Mouse (Mus musculus): ENCODE data around the gene St7. TPM values are rescaled to one million over a fixed set of nuclear protein-coding genes. Genes with fewer than 3 reads are reported as not detected.

Gene St7
- total and polyA plus RNA-seq, 2 experiments from 2014 or later, result 41.9 to 67.3 TPM

- WGBS, result 71% methylated on average over 1 of the region's 1 CpGs
- no peaks in the 10 kb centered on the region for H3K4me1 ChIP-seq (ENCODE audit: insufficient read depth)
- H3K9ac ChIP-seq, result no peak overlapping the region
- no peak for TF ChIP-seq CTCF (IDR thresholded peaks at IDR 0.05; ENCODE audit: low read depth)
- H3K36me3 ChIP-seq (ENCODE audit: insufficient read depth), result no peaks in the 10 kb centered on the region
- no peak overlapping the region for H3K4me3 ChIP-seq (ENCODE audit: low read depth, low read length)
- no peaks in the 10 kb centered on the region for H3K9me3 ChIP-seq (ENCODE audit: low read length)
- H3K4me2 ChIP-seq (ENCODE audit: low read depth), result no peak overlapping the region
- H3K27me3 ChIP-seq (ENCODE audit: insufficient read depth, low read length), result no peaks in the 10 kb centered on the region
- H3K27ac ChIP-seq (ENCODE audit: low read depth, low read length), result no peak overlapping the region
- DNase-seq (no peak), ATAC-seq (no peak)
Observed at GRCm38 (mm10) chr6:17787810-17788209, 95.1 kb downstream of the St7 start.

GRCm38 (mm10) chr6:17790251-17790650 is 97.5 kb downstream of the St7 start:
- no peak overlapping the region for H3K9ac ChIP-seq
- H3K27me3 ChIP-seq (ENCODE audit: insufficient read depth, low read length), result no peaks in the 10 kb centered on the region
- H3K9me3 ChIP-seq (ENCODE audit: low read length), result no peaks in the 10 kb centered on the region
- WGBS, result 51% methylated on average over 1 of the region's 1 CpGs
- ATAC-seq, result no peak
- no peak for DNase-seq
- H3K4me3 ChIP-seq (ENCODE audit: low read depth, low read length), result no peak overlapping the region
- no peak for TF ChIP-seq CTCF (IDR thresholded peaks at IDR 0.05; ENCODE audit: low read depth)
- H3K4me2 ChIP-seq (ENCODE audit: low read depth), result no peak overlapping the region
- H3K27ac ChIP-seq (ENCODE audit: low read depth, low read length), result no peak overlapping the region
- H3K36me3 ChIP-seq (ENCODE audit: insufficient read depth), result no peaks in the 10 kb centered on the region
- H3K4me1 ChIP-seq (ENCODE audit: insufficient read depth), result no peaks in the 10 kb centered on the region; the same call in 1 of the 2 replicates

GRCm38 (mm10) chr6:17793471-17793870 is 100.7 kb downstream of the St7 start:
- H3K27ac ChIP-seq (ENCODE audit: low read depth, low read length), result peak overlapping the region; percentile 29; the same call in 1 of the 2 replicates
- H3K9ac ChIP-seq, result no peak overlapping the region
- no peaks in the 10 kb centered on the region; the same call in none of the 2 replicates for H3K4me1 ChIP-seq (ENCODE audit: insufficient read depth)
- 65% methylated on average over 3 of the region's 3 CpGs for WGBS
- no peaks in the 10 kb centered on the region for H3K9me3 ChIP-seq (ENCODE audit: low read length)
- H3K36me3 ChIP-seq (ENCODE audit: insufficient read depth), result no peaks in the 10 kb centered on the region
- ATAC-seq (no peak), DNase-seq (no peak)
- TF ChIP-seq CTCF (IDR thresholded peaks at IDR 0.05; ENCODE audit: low read depth), result no peak
- H3K27me3 ChIP-seq (ENCODE audit: insufficient read depth, low read length), result no peaks in the 10 kb centered on the region
- no peak overlapping the region for H3K4me3 ChIP-seq (ENCODE audit: low read depth, low read length)
- H3K4me2 ChIP-seq (ENCODE audit: low read depth), result no peak overlapping the region

- DNase-seq, result peak; percentile 36
- Histone ChIP-seq H3K27me3 (ENCODE audit: insufficient read depth, low read length) (no peaks in the 10 kb centered on the region), H3K36me3 (ENCODE audit: insufficient read depth) (no peaks in the 10 kb centered on the region), H3K4me2 (ENCODE audit: low read depth) (no peak overlapping the region), H3K4me1 (ENCODE audit: insufficient read depth) (no peaks in the 10 kb centered on the region; the same call in none of the 2 replicates), H3K9me3 (ENCODE audit: low read length) (no peaks in the 10 kb centered on the region), H3K27ac (ENCODE audit: low read depth, low read length) (peak overlapping the region; percentile 42; the same call in 1 of the 2 replicates), H3K4me3 (ENCODE audit: low read depth, low read length) (no peak overlapping the region), H3K9ac (no peak overlapping the region)
- WGBS, result 15% methylated on average over 5 of the region's 5 CpGs
- no peak for TF ChIP-seq CTCF (IDR thresholded peaks at IDR 0.05; ENCODE audit: low read depth)
- peak; percentile 94 for ATAC-seq
Observed at GRCm38 (mm10) chr6:17797271-17797713, 104.6 kb downstream of the St7 start.

- TF ChIP-seq CTCF (IDR thresholded peaks at IDR 0.05; ENCODE audit: low read depth), result no peak
- ATAC-seq (no peak), DNase-seq (no peak)
- no peaks in the 10 kb centered on the region for H3K27me3 ChIP-seq (ENCODE audit: insufficient read depth, low read length)
- no peaks in the 10 kb centered on the region; the same call in 1 of the 2 replicates for H3K4me1 ChIP-seq (ENCODE audit: insufficient read depth)
- H3K9me3 ChIP-seq (ENCODE audit: low read length), result no peaks in the 10 kb centered on the region
- H3K4me3 ChIP-seq (ENCODE audit: low read depth, low read length), result no peak overlapping the region
- H3K9ac ChIP-seq, result no peak overlapping the region
- no peak overlapping the region for H3K27ac ChIP-seq (ENCODE audit: low read depth, low read length)
- no peaks in the 10 kb centered on the region for H3K36me3 ChIP-seq (ENCODE audit: insufficient read depth)
- H3K4me2 ChIP-seq (ENCODE audit: low read depth), result no peak overlapping the region
- WGBS, result 87% methylated on average over 5 of the region's 5 CpGs
Observed at GRCm38 (mm10) chr6:17800694-17801093, 108.0 kb downstream of the St7 start.

- H3K4me2 ChIP-seq (ENCODE audit: low read depth), result no peak overlapping the region
- ATAC-seq, result no peak
- no peak for TF ChIP-seq CTCF (IDR thresholded peaks at IDR 0.05; ENCODE audit: low read depth)
- no peak overlapping the region for H3K4me3 ChIP-seq (ENCODE audit: low read depth, low read length)
- no peaks in the 10 kb centered on the region for H3K27me3 ChIP-seq (ENCODE audit: insufficient read depth, low read length)
- WGBS, result 66% methylated on average over 3 of the region's 3 CpGs
- DNase-seq, result no peak
- no peaks in the 10 kb centered on the region for H3K36me3 ChIP-seq (ENCODE audit: insufficient read depth)
- H3K4me1 ChIP-seq (ENCODE audit: insufficient read depth), result no peaks in the 10 kb centered on the region
- H3K9ac ChIP-seq, result no peak overlapping the region
- H3K27ac ChIP-seq (ENCODE audit: low read depth, low read length), result no peak overlapping the region
- H3K9me3 ChIP-seq (ENCODE audit: low read length), result no peaks in the 10 kb centered on the region
Observed at GRCm38 (mm10) chr6:17804468-17804867, 111.7 kb downstream of the St7 start.

- Histone ChIP-seq H3K27ac (ENCODE audit: low read depth, low read length) (no peak overlapping the region), H3K4me1 (ENCODE audit: insufficient read depth) (no peaks in the 10 kb centered on the region), H3K9ac (no peak overlapping the region), H3K4me3 (ENCODE audit: low read depth, low read length) (no peak overlapping the region), H3K36me3 (ENCODE audit: insufficient read depth) (no peaks in the 10 kb centered on the region), H3K9me3 (ENCODE audit: low read length) (no peaks in the 10 kb centered on the region), H3K4me2 (ENCODE audit: low read depth) (no peak overlapping the region), H3K27me3 (ENCODE audit: insufficient read depth, low read length) (no peaks in the 10 kb centered on the region)
- ATAC-seq (peak; percentile 56; the same call in 1 of the 2 replicates), DNase-seq (no peak)
- no peak for TF ChIP-seq CTCF (IDR thresholded peaks at IDR 0.05; ENCODE audit: low read depth)
- WGBS, result 12% methylated on average over 4 of the region's 4 CpGs
Observed at GRCm38 (mm10) chr6:17806569-17806968, 113.8 kb downstream of the St7 start.
